Mouse (Mus musculus) hindbrain, embryonic 13.5 days (tissue): ENCODE measurements at regions not wholly inside any gene's neighbourhood (a gene's known extent, or its start where the extent isn't known, plus 50 kb on each side); places are given as distances from the start of the nearest gene placed in this dataset.
A peak's percentile ranks its signal among the peaks of the same experiment; 100 is the strongest.

Source experiments
- ATAC-seq: fragments of 200-750 bp; cut with Nextera tagmentation; 2 replicates; pipeline ENCODE4 v1.8.0; 2017; ENCODE audit warnings: moderate TSS enrichment; ENCODE audit not compliant: low FRiP score
- H3K27ac ChIP-seq: fragments of 300-500 bp; sonication (generic); 2 replicates; pipeline ENCODE4 v1.5.1; 2015; ENCODE audit warnings: inconsistent platforms, mild to moderate bottlenecking, moderate library complexity
- H3K27me3 ChIP-seq: fragments of 300-500 bp; sonication (generic); 2 replicates; pipeline ENCODE4 v1.6.1; 2015; ENCODE audit warnings: mild to moderate bottlenecking, inconsistent platforms
- H3K36me3 ChIP-seq: fragments of 300-500 bp; sonication (generic); 2 replicates; pipeline ENCODE4 v1.6.1; 2015; ENCODE audit warnings: mild to moderate bottlenecking, inconsistent platforms
- H3K4me1 ChIP-seq: fragments of 300-500 bp; sonication (generic); replicated peaks from 2 replicates; pipeline ENCODE4 v1.6.1; 2015; ENCODE audit warnings: inconsistent platforms
- H3K4me2 ChIP-seq: fragments of 300-500 bp; sonication (generic); 2 replicates; pipeline ENCODE4 v1.6.1; 2015; ENCODE audit warnings: inconsistent platforms, mild to moderate bottlenecking, moderate library complexity
- H3K4me3 ChIP-seq: fragments of 300-500 bp; sonication (generic); 2 replicates; pipeline ENCODE4 v1.5.1; 2015; ENCODE audit warnings: mild to moderate bottlenecking, inconsistent platforms
- H3K9ac ChIP-seq: fragments of 300-500 bp; sonication (generic); 2 replicates; pipeline ENCODE4 v1.6.1; 2015; ENCODE audit warnings: mild to moderate bottlenecking, inconsistent platforms
- H3K9me3 ChIP-seq: fragments of 300-500 bp; sonication (generic); 2 replicates; pipeline ENCODE4 v1.6.1; 2016; ENCODE audit warnings: inconsistent platforms
- WGBS: fragments of 180-500 bp; shearing (Covaris S2); methylation state at CpG from one replicate; pipeline ENCODE4 v1.1.7; 2015; 5-methylcytosine and 5-hydroxymethylcytosine counted together

GRCm38 (mm10) chr1:41810318-41810964, 885.1 kb upstream of the Pou3f3 start:
- Histone ChIP-seq H3K36me3 (no peaks in the 10 kb centered on the region), H3K27ac (peak overlapping the region; percentile 49; the same call in 1 of the 2 replicates), H3K4me3 (peak overlapping the region; percentile 24), H3K9ac (no peak overlapping the region), H3K27me3 (no peaks in the 10 kb centered on the region), H3K4me2 (peak overlapping the region; percentile 41), H3K4me1 (peaks cover 27% of the 10 kb centered on the region), H3K9me3 (no peaks in the 10 kb centered on the region)
- peak; percentile 86 for ATAC-seq
- 9% methylated on average over 9 of the region's 9 CpGs for WGBS

DNA sequence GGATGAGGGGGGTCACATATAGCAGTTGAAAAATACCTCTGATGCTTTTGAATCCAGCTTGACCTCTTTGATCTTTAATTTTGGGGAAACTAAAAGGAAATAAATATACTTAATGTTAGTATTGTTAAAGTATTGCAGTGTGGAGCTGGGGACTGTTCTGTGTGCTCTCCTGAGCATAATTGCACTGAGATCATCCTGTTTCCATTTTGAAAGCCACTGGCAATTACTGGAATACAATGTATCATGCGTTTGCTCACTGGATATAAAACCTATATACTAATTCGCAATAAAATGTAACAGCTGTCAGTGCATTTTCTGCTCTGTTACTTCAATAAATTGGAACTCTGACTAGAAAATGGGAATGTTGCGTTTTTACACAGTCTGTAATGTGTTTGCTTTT, 884.4 kb upstream of the Pou3f3 start:
- Histone ChIP-seq H3K9ac (no peak overlapping the region), H3K4me1 (peaks cover 27% of the 10 kb centered on the region), H3K27ac (peak overlapping the region; percentile 49; the same call in 1 of the 2 replicates), H3K9me3 (no peaks in the 10 kb centered on the region), H3K4me2 (peak overlapping the region; percentile 41), H3K27me3 (no peaks in the 10 kb centered on the region), H3K4me3 (no peak overlapping the region), H3K36me3 (no peaks in the 10 kb centered on the region)
- no peak for ATAC-seq
- WGBS: 58% methylated on average over 3 of the region's 3 CpGs

- 24% methylated on average over 7 of the region's 7 CpGs for WGBS
- peaks cover 27% of the 10 kb centered on the region for H3K4me1 ChIP-seq
- H3K36me3 ChIP-seq: no peaks in the 10 kb centered on the region
- no peak overlapping the region for H3K4me3 ChIP-seq
- no peak overlapping the region for H3K9ac ChIP-seq
- peak; percentile 41 for ATAC-seq
- 0 out of 2 replicates have a peak overlapping the region, but pooled peaks have one; percentile 30 for H3K27ac ChIP-seq
- no peaks in the 10 kb centered on the region for H3K9me3 ChIP-seq
- no peak overlapping the region for H3K4me2 ChIP-seq
- H3K27me3 ChIP-seq: no peaks in the 10 kb centered on the region
Observed at GRCm38 (mm10) chr1:41812071-41812470, 883.5 kb upstream of the Pou3f3 start.

DNA sequence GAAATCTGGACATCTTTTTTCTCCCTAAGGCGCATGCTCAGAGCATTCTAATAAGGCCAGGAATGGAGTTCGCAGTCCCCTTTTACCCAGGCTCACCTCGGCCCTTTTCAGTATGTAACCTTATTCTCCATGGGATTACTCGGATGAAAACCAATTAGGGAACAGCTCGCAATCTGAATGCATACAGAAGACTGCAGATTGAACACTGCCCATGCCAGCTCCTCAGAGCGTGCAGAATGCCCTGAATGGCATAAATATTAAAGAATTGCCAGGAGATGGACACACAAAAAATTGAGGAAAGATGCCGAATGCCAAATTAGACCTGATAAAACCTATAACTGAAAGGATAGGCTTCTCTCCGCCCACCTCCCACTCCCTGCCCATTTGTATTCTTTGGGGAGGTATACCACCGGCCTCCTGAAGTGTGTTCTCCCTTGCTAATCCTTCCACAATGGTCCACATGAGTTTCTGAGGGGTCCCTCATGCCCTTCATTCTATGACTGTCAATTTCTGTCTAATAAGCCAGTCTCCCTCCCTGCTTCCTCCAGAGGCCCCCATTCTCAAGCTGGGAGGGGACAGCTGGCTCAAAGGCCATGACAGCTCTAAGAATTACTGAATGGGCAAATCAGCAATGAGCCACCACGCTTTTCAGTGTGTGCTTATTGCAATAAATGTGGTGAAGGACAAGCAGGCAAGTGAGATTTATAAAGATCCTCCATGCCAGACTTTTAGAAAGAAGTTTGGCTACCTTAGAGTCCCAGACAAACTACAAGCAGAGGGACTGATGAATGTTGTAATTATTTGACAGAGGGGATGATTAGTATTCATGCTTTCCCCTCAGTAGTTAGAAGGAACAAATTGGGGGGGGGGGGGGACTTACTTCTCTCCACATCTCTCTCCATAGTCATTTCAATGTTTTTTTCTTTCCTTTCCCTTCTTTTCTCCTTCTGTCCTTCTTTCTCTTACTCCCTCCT, 881.2 kb upstream of the Pou3f3 start:
- Histone ChIP-seq H3K4me2 (0 out of 2 replicates have a peak overlapping the region, but pooled peaks have one; percentile 8), H3K4me3 (no peak overlapping the region), H3K36me3 (no peaks in the 10 kb centered on the region), H3K9ac (no peak overlapping the region), H3K27me3 (no peaks in the 10 kb centered on the region), H3K27ac (peak overlapping the region; percentile 10; the same call in 1 of the 2 replicates), H3K9me3 (no peaks in the 10 kb centered on the region), H3K4me1 (peaks cover 27% of the 10 kb centered on the region)
- ATAC-seq: peak; percentile 67
- 23% methylated on average over 10 of the region's 10 CpGs for WGBS

GRCm38 (mm10) chr1:41815021-41815420, 880.5 kb upstream of the Pou3f3 start:
- H3K9me3 ChIP-seq: no peaks in the 10 kb centered on the region
- peaks cover 24% of the 10 kb centered on the region for H3K4me1 ChIP-seq
- H3K27ac ChIP-seq: no peak overlapping the region
- H3K27me3 ChIP-seq: no peaks in the 10 kb centered on the region
- H3K9ac ChIP-seq: no peak overlapping the region
- ATAC-seq: no peak
- no peak overlapping the region for H3K4me2 ChIP-seq
- 78% methylated on average over 4 of the region's 4 CpGs for whole genome bisulfite sequencing
- H3K36me3 ChIP-seq: no peaks in the 10 kb centered on the region
- H3K4me3 ChIP-seq: no peak overlapping the region

DNA sequence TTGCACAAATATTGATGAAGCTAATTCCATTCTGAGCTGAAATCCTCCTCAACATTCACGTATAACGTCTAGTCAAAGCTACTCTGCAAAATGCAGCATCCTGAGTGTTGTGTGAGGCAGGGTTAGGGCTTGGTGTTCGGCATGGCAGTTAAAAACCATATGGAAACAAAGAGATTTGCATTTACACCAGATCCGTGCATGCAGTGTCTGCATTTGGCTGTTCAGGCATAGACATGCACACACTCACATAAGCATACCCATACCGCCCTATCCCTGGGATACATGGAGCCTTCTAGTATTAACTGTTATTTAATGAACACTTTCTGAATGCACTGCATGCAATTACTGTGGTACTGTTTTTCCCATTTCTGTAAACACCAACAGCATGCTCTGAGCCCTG, 872.8 kb upstream of the Pou3f3 start:
- H3K9ac ChIP-seq: no peak overlapping the region
- no peaks in the 10 kb centered on the region for H3K36me3 ChIP-seq
- H3K4me3 ChIP-seq: no peak overlapping the region
- H3K9me3 ChIP-seq: no peaks in the 10 kb centered on the region
- H3K27me3 ChIP-seq: no peaks in the 10 kb centered on the region
- no peaks in the 10 kb centered on the region for H3K4me1 ChIP-seq
- no peak overlapping the region; the same call in 1 of the 2 replicates for H3K27ac ChIP-seq
- no peak for ATAC-seq
- H3K4me2 ChIP-seq: no peak overlapping the region
- WGBS: 73% methylated on average over 5 of the region's 5 CpGs

- no peak for ATAC-seq
- Histone ChIP-seq H3K27me3 (no peaks in the 10 kb centered on the region), H3K9ac (no peak overlapping the region), H3K9me3 (no peaks in the 10 kb centered on the region), H3K36me3 (no peaks in the 10 kb centered on the region), H3K27ac (no peak overlapping the region), H3K4me1 (no peaks in the 10 kb centered on the region), H3K4me2 (no peak overlapping the region), H3K4me3 (no peak overlapping the region)
- WGBS: 80% methylated on average over 4 of the region's 4 CpGs
Observed at GRCm38 (mm10) chr1:41825223-41825622, 870.3 kb upstream of the Pou3f3 start.

DNA sequence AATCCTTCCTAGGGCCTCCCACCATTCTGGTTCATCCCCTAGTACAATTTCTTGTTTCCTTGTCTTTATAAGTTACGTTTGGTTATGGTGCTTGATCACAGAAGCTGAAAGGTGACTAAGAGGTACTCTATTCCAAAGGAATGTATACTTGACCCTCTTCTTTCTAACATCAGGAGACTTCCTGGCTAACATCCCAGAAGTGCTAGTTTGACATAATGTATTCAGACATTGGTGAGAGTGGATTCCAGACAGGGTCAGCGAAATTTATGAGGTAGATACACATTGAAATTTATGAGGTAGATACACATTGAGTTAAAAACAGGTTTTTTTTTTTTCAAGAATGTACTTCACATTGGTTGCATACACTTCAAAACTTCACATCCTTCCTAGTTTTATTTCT, 863.9 kb upstream of the Pou3f3 start:
- Histone ChIP-seq H3K9me3 (no peaks in the 10 kb centered on the region), H3K4me1 (no peaks in the 10 kb centered on the region), H3K4me3 (no peak overlapping the region), H3K27ac (no peak overlapping the region), H3K4me2 (no peak overlapping the region), H3K27me3 (no peaks in the 10 kb centered on the region), H3K9ac (no peak overlapping the region), H3K36me3 (no peaks in the 10 kb centered on the region)
- 89% methylated on average over 2 of the region's 2 CpGs for WGBS
- ATAC-seq: no peak
